Mouse (Mus musculus): ENCODE data around the gene Chit1. TPM values are rescaled to one million over a fixed set of nuclear protein-coding genes. Genes with fewer than 3 reads are reported as not detected.

Chit1 gene
- 0.06 and 0.09 TPM in 2 replicates for polyA plus RNA-seq (2012; rRNA removed)

GRCm38 (mm10) chr1:134110979-134111378 lies at the start of gene Chit1:
Chit1 (plus strand) TSS chr1:134111242.

GRCm38 (mm10) chr1:134078802-134079476 lies 32.1 kb upstream of the Chit1 start, which contains the start of gene Btg2:
Btg2 (minus strand) TSS chr1:134079120.

GRCm38 (mm10) chr1:134182025-134182424 lies 71.0 kb downstream of the Chit1 start, which contains the start of gene Chil1:
Chil1 (plus strand) TSS chr1:134182176.

GRCm38 (mm10) chr1:134193126-134193525 lies 82.1 kb downstream of the Chit1 start, which contains the start of gene Mybph:
Mybph (plus strand) TSS chr1:134193448.

Other genes starting within 250 kb of the Chit1 start
- gene Optc, start 203.2 kb upstream of the Chit1 start, polyA plus RNA-seq (2012; rRNA removed) = 3.9 and 4.7 TPM in 2 replicates
- 0.54 and 1.3 TPM in 2 replicates for gene Prelp, start 189.8 kb upstream of the Chit1 start, polyA plus RNA-seq (2012; rRNA removed)
- 4.2 and 8.5 TPM in 2 replicates for gene Fmod, start 74.0 kb upstream of the Chit1 start, polyA plus RNA-seq (2012; rRNA removed)
- 53.6 and 74.4 TPM in 2 replicates for gene Btg2, start 32.1 kb upstream of the Chit1 start, polyA plus RNA-seq (2012; rRNA removed)
- gene Chil1, start 70.9 kb downstream of the Chit1 start, polyA plus RNA-seq (2012; rRNA removed) = 1.2 and 1.3 TPM in 2 replicates
- 0.10 and 9.1 TPM in 2 replicates for gene Mybph, start 82.2 kb downstream of the Chit1 start, polyA plus RNA-seq (2012; rRNA removed)
- 0.53 and 1.7 TPM in 2 replicates for gene Adora1, start 124.2 kb downstream of the Chit1 start, polyA plus RNA-seq (2012; rRNA removed)
- 0.46 and 40.7 TPM in 2 replicates for gene Myog, start 178.7 kb downstream of the Chit1 start, polyA plus RNA-seq (2012; rRNA removed)
- gene Ppfia4, start 221.7 kb downstream of the Chit1 start, polyA plus RNA-seq (2012; rRNA removed) = 6.8 and 11.6 TPM in 2 replicates